Mouse (Mus musculus) Patski (cell line): Measurements from ENCODE around the gene Evx2. TPM values are rescaled to one million over a fixed set of nuclear protein-coding genes. Genes with fewer than 3 reads are reported as not detected.

Source experiments
- ATAC-seq: fragments of 100-300 bp; one replicate; pipeline ENCODE4 v1.8.0; 2021
- CTCF ChIA-PET: fragments of 350-600 bp; sonication (Branson Sonifier 250); formaldehyde crosslinking; loops from one replicate; lab custom pipeline; 2022; ENCODE audit warnings: inconsistent platforms; lab: Charles Lee
- POLR2A ChIA-PET: fragments of 350-600 bp; sonication (Branson Sonifier 250); formaldehyde crosslinking; loops from one replicate; lab custom pipeline; 2022; ENCODE audit warnings: antibody characterized with exemption, inconsistent platforms; lab: Charles Lee
- DNase-seq: peaks from one replicate; pipeline ENCODE4 v3.0.0-alpha.2; 2011; ENCODE audit warnings: low read depth, low spot score
- H3K27me3 ChIP-seq: fragments of 371-371 bp; one replicate; pipeline ENCODE4 v1.5.1; 2021
- CTCF ChIP-seq: fragments of 100-300 bp; IDR thresholded peaks from one replicate; pipeline ENCODE4 v1.5.1; 2021
- in situ Hi-C: fragments of 300-500 bp; cut with MboI; formaldehyde crosslinking; loops from 3 replicates; pipeline ENCODE4 v1.11.1; 2018; ENCODE audit warnings: low pct_unique_long_range_greater_than_20kb, mixed read lengths
- polyA plus RNA-seq: library from polyadenylated mRNA; unstranded; gene quantifications from one replicate; pipeline ENCODE4 v1.2.3, GENCODE M21; 2021

Evx2 gene
- polyA plus RNA-seq, 1 experiment from 2014 or later, result not detected

- peaks cover 45% of the 10 kb centered on the region for H3K27me3 ChIP-seq
- POLR2A ChIA-PET, result no interaction called here
- no peak for TF ChIP-seq CTCF
- CTCF ChIA-PET, result no interaction called here
- DNase-seq, result no peak
- ATAC-seq, result no peak
- in situ Hi-C loops, result loop anchor here (25.0 kb wide), 1 partner anchor 1080 kb away; no protein-coding TSS in a partner anchor
Measured at GRCm38 (mm10) chr2:74681594-74682531, 22.5 kb upstream of the Evx2 start.

DNA sequence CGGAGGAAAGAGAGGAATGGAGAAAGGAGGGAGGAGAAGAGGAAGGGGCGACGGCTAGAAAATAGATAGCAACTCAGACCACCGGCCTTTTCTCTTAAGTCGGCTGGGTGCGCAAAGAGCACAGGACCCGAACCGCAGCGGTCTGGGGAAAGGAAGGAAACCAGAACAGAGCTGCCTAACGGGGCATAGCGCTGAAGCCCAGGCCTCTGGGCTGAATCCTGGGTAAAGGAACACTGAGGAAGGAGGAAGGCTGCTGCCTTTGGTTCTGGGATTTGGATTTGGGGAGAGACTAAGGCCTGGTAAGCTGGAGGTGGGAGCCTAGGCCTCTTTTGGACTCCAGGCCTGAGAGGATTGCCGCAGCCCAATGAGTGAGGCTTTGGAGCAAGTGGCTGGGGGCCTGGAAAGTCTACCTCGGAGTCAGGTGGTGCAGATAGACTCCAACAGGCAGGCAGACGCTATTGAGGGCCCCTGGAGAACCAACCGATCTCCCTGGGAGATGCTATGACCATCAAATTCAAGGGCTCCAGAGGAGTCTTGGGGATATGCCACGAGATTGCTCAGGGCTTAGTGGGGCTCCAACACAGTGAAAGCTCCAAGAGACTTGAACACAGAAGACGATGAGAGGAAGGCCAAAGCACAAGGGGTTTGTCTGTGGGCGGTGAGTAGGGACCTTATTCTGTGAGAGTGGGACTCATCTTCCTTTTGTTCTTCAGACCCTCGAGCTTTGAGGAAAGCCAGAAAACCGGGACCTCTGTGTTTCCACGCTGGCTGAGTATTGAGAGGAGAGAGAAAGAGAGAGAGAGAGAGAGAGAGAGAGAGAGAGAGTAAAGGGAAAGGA, 21.4 kb upstream of the Evx2 start:
- POLR2A ChIA-PET, result no interaction called here
- H3K27me3 ChIP-seq, result peaks cover 35% of the 10 kb centered on the region
- no peak for TF ChIP-seq CTCF
- in situ Hi-C loops, result loop anchor here (25.0 kb wide), 1 partner anchor 1082 kb away; no protein-coding TSS in a partner anchor
- no peak for ATAC-seq
- CTCF ChIA-PET, result no interaction called here
- no peak for DNase-seq

- DNase-seq, result no peak
Measured at GRCm38 (mm10) chr2:74679980-74680379, 20.6 kb upstream of the Evx2 start.

DNA sequence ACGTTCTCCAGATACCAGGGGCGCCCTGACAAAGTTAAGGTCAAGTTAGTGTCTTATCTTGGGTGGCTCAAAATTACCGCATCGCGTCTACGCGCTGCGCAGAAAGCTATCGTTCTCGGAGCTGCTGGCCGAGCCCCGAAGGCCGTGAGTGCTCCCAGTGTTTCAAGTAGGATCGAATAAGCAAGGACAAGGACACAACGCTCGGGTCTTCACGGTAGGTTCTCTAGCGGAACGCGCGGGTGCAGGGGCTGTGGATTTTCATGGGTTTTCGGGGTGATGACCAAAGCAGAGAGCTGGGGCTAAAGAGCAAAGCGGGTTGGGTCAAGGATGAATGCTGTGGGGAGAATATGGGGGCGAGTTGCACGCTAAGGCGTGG, 20.2 kb upstream of the Evx2 start:
- in situ Hi-C loops, result loop anchor here (25.0 kb wide), 1 partner anchor 1083 kb away; no protein-coding TSS in a partner anchor
- DNase-seq, result no peak
- ChIA-PET CTCF (no interaction called here), POLR2A (no interaction called here)
- peaks cover 42% of the 10 kb centered on the region for H3K27me3 ChIP-seq
- ATAC-seq, result no peak
- TF ChIP-seq CTCF, result no peak

More at GRCm38 (mm10) chr2:74679980-74680379, 20.6 kb upstream of the Evx2 start:
- ATAC-seq, result no peak
- H3K27me3 ChIP-seq, result peaks cover 42% of the 10 kb centered on the region
- CTCF ChIA-PET, result no interaction called here
- in situ Hi-C loops, result loop anchor here (25.0 kb wide), 1 partner anchor 1082 kb away; no protein-coding TSS in a partner anchor
- TF ChIP-seq CTCF, result no peak
- POLR2A ChIA-PET, result no interaction called here

- TF ChIP-seq CTCF, result no peak
- no peak for DNase-seq
- in situ Hi-C loops, result loop anchor here (25.0 kb wide), 1 partner anchor 1083 kb away; no protein-coding TSS in a partner anchor
- ChIA-PET CTCF (no interaction called here), POLR2A (no interaction called here)
- ATAC-seq, result no peak
- H3K27me3 ChIP-seq, result peaks cover 37% of the 10 kb centered on the region
Measured at GRCm38 (mm10) chr2:74678891-74679595, 19.7 kb upstream of the Evx2 start, which contains the start of gene Hoxd11. Gene Hoxd11 (plus strand): TSS chr2:74679557.

- peaks cover 26% of the 10 kb centered on the region for H3K27me3 ChIP-seq
- in situ Hi-C loops, result loop anchor here (25.0 kb wide), 1 partner anchor 1085 kb away; no protein-coding TSS in a partner anchor
- DNase-seq (no peak), ATAC-seq (no peak)
- ChIA-PET CTCF (interaction anchor here (1.2 to 1.6 kb wide), 2 partner anchors 9 to 13 kb away, joined by 4 to 6 read pairs; no protein-coding TSS in a partner anchor), POLR2A (interaction anchor here (0.7 kb wide), 1 partner anchor 1554 kb away, joined by 3 read pairs; no protein-coding TSS in a partner anchor)
- TF ChIP-seq CTCF, result no peak
Measured at GRCm38 (mm10) chr2:74677106-74677505, 17.7 kb upstream of the Evx2 start.

DNA sequence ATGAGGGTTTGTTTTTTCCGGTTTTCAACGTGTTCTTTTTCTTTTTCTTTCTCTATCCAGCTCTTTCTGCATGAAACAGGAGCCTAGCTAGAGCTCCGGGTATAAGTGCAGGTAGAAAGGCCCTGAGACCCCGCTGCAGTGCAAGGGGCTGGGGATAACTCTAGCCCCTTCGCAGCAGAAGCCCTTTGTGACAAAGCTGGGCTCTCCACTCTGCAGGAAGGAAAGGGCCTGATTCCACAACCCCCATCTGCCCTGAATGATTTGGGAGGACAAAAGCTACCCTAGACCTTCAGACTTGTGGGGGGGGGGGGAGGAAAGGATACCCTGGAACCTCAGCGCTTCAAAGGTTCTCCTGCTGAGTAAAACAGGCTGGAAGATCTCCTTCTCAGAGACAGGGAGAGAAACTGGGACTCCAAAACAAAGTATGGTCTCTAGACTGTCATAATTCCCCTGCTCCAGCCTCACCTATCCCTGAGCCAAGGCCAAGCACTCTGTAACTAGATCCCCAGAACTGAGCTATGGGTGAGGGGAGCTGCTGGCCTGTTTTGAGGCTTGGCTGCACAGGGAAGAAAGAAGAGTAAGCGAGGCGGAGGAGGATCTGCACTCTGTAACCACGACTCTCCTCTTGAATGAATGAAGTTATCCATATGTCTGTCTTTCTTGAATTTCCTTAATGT, 17.2 kb upstream of the Evx2 start:
- H3K27me3 ChIP-seq, result peaks cover 25% of the 10 kb centered on the region
- DNase-seq (no peak), ATAC-seq (no peak)
- in situ Hi-C loops, result loop anchor here (25.0 kb wide), 1 partner anchor 1086 kb away; no protein-coding TSS in a partner anchor
- CTCF ChIA-PET, result interaction anchor here (1.6 kb wide), 1 partner anchor 10 kb away, joined by 6 read pairs; no protein-coding TSS in a partner anchor
- TF ChIP-seq CTCF, result no peak
- POLR2A ChIA-PET, result interaction anchor here (0.7 kb wide), 1 partner anchor 1555 kb away, joined by 3 read pairs; no protein-coding TSS in a partner anchor

DNA sequence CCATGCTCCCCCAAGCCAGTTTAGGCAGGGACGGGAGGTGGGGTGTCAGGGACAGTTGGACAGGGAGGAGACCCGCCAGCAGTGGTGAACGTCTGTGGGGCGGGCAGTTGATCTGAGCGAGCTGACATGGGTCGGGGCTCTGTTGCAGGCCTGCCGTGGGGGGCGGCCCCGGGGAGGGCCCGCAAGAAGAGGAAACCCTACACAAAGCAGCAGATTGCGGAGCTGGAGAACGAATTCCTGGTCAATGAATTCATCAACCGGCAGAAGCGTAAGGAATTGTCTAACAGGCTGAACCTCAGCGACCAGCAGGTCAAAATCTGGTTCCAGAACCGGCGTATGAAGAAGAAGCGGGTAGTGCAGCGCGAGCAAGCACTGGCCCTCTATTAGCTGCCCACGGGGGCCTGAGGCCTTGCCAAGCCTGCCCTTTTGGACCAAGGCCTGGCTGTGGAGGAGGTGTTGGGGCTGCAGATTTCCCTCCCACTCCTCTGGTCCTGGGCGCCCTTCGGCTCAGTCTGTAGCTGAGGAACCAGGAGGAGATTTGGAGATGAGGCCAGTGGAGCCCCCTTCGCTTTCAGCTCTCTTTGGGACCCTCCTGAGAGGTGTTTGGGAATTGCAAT, 16.4 kb upstream of the Evx2 start:
- ChIA-PET POLR2A (no interaction called here), CTCF (no interaction called here)
- no peak for TF ChIP-seq CTCF
- peaks cover 25% of the 10 kb centered on the region for H3K27me3 ChIP-seq
- DNase-seq, result no peak
- in situ Hi-C loops, result loop anchor here (25.0 kb wide), 1 partner anchor 1087 kb away; no protein-coding TSS in a partner anchor
- ATAC-seq, result no peak
